Mouse (Mus musculus): ENCODE data around the gene Acot2. TPM values are rescaled to one million over a fixed set of nuclear protein-coding genes. Genes with fewer than 3 reads are reported as not detected.
"Not testable (repeated sequence)": the region's sequence is repeated elsewhere in the genome, so short reads cannot be mapped to it uniquely, and the experiment has no call there.

The Acot2 gene
- 14.7 and 17.0 TPM in 2 replicates for polyA plus RNA-seq (2015; fragmentation: Nextera tagmentation; extraction: Ambion mirVana)

DNA sequence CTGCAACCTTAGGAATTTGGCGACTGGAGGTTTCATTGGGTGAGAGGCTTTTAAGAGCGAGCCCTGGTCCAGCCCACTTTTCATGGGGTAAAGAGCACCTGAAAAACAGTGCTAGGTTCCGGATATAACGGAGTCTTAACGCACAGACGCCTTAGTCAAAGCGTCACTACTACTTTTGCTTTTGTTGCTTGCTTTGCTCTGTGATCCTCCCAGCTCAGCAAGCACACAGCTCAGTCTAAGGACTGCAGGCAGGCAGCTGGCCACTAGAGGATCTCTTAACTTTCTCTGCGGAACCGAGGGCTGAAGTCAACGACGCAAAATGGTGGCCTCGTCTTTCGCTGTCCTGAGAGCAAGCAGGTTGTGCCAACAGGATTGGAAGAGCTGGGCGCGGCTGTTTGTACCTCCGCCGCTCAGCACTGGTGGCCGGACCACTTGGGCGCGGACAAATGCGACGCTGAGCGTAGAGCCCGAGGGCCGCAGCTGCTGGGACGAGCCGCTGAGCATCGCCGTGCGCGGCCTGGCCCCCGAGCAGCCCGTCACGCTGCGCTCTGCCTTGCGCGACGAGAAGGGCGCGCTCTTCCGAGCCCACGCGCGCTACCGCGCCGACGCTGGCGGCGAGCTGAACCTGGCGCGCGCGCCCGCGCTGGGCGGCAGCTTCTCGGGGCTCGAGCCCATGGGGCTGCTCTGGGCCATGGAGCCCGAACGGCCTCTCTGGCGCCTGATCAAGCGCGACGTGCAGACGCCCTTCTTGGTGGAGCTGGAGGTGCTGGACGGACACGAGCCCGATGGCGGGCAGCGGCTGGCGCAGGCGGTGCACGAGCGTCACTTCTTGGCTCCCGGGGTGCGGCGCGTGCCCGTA, at the start of gene Acot2:
Acot2 (plus strand) TSS at position 279 of the 859 bp plus-strand sequence.
- Histone ChIP-seq H3K9ac (peak within 1 kb of the TSS; percentile 83), H3K4me3 (peak within 1 kb of the TSS; percentile 60), H3K27ac (peak within 1 kb of the TSS; percentile 94), H3K27me3 (no peaks in the 10 kb centered on the region), H3K4me1 (replicated peaks) (peaks cover 8% of the 10 kb centered on the region), H3K9me3 (no peaks in the 10 kb centered on the region), H3K4me2 (peak within 1 kb of the TSS; percentile 60), H3K36me3 (no peaks in the 10 kb centered on the region)
- 1% methylated on average over 80 of the region's 80 CpGs for WGBS
- ATAC-seq (ENCODE audit: low FRiP score), result peak; percentile 94

DNA sequence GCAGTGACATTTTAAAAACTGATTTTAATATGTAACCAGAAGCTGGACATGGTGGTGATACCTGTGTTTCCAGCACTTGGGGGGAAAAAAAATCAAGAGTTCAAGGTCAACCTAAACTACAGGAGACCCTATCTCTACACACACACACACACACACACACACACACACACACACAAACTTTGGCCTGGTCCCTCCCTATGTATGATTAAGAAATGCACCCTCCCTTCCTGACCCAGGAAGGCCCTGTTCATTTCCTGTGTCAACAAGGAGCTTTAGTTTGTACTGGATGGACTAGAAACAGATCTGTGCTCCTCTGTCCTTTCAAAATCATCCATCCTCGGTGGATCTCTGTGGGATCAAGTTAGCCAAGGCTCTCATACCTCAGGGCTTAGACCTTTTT, 49.1 kb upstream of the Acot2 start:
- ATAC-seq (ENCODE audit: low FRiP score); H3K4me1 ChIP-seq (replicated peaks); H3K4me3 ChIP-seq; H3K27me3 ChIP-seq; H3K27ac ChIP-seq; H3K9me3 ChIP-seq; H3K9ac ChIP-seq; H3K4me2 ChIP-seq; H3K36me3 ChIP-seq: not testable (repeated sequence)
- 48% methylated on average over 1 of the region's 1 CpGs for WGBS

DNA sequence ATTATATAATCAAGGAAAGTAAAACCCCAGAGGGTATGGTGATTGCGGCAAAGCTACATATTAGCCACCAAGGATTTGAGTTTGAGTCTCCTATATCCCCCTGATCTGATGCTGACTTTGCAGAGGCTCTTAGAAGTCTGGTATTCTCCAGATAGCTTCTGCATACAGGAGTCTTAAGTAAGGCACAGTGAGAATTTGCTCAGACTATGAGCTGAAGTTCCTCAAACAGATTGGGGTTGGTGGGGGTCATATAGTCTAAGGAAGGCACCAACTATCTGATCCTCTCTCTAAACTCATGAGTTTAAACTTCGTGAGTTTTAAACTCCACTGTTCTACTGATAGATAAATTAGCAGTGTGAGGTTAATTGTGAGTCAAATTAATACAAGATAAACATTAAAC, 48.3 kb upstream of the Acot2 start:
- ATAC-seq (ENCODE audit: low FRiP score), result no peak
- 74% methylated on average over 2 of the region's 2 CpGs for WGBS
- H3K9me3 ChIP-seq, result 0 out of 2 replicates have a peak, but pooled peaks cover 2% of the 10 kb centered on the region
- no peaks in the 10 kb centered on the region for H3K27me3 ChIP-seq
- no peak overlapping the region for H3K27ac ChIP-seq
- no peaks in the 10 kb centered on the region for H3K4me1 ChIP-seq (replicated peaks)
- no peak overlapping the region for H3K9ac ChIP-seq
- H3K4me2 ChIP-seq, result no peak overlapping the region
- H3K4me3 ChIP-seq, result no peak overlapping the region
- no peaks in the 10 kb centered on the region for H3K36me3 ChIP-seq

DNA sequence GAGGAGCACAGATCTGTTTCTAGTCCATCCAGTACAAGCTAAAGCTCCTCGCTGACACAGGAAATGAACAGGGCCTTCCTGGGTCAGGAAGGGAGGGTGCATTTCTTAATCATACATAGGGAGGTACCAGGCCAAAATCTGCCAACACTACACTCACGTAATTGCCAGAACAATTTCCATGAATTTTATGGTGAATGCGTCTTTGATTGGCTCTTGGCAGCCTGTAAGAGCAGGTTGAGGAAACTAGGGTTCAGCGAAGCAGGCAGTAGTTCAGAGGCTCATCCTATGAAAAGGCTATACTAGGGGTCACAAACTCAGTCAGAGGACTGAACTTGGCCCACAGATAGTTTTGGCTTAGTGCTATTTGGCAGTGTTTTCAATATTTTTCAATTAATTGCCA, 47.6 kb upstream of the Acot2 start:
- ATAC-seq (ENCODE audit: low FRiP score), result no peak
- Histone ChIP-seq H3K4me2 (no peak overlapping the region), H3K4me1 (replicated peaks) (no peaks in the 10 kb centered on the region), H3K9ac (no peak overlapping the region), H3K9me3 (no peaks in the 10 kb centered on the region), H3K27me3 (no peaks in the 10 kb centered on the region), H3K4me3 (no peak overlapping the region), H3K36me3 (no peaks in the 10 kb centered on the region), H3K27ac (no peak overlapping the region)
- WGBS, result 65% methylated on average over 4 of the region's 4 CpGs

DNA sequence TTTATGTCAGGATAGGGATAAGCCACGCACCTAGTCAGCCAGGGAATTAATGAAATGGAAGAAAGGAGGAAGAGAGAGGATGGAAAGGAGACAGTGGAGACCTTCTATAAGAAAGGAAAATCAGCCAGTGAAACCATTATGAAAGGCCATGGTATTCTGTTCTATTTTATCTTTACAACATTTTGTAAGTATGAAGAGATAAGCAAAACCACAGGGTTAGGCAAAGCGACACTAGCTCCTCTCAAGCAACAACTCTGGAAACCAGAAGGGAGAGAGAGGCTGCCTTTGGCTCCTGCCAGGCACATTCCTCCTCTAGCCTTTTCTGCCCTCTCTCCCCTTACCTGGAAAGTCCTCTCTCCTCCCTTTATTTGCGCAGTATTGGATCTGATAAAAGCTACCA, 45.7 kb upstream of the Acot2 start:
- H3K9ac ChIP-seq, result no peak overlapping the region
- no peaks in the 10 kb centered on the region for H3K9me3 ChIP-seq
- no peak overlapping the region for H3K4me2 ChIP-seq
- ATAC-seq (ENCODE audit: low FRiP score), result no peak
- WGBS, result 83% methylated on average over 3 of the region's 3 CpGs
- no peak overlapping the region for H3K27ac ChIP-seq
- no peaks in the 10 kb centered on the region for H3K4me1 ChIP-seq (replicated peaks)
- H3K36me3 ChIP-seq, result no peaks in the 10 kb centered on the region
- H3K4me3 ChIP-seq, result no peak overlapping the region
- no peaks in the 10 kb centered on the region for H3K27me3 ChIP-seq

DNA sequence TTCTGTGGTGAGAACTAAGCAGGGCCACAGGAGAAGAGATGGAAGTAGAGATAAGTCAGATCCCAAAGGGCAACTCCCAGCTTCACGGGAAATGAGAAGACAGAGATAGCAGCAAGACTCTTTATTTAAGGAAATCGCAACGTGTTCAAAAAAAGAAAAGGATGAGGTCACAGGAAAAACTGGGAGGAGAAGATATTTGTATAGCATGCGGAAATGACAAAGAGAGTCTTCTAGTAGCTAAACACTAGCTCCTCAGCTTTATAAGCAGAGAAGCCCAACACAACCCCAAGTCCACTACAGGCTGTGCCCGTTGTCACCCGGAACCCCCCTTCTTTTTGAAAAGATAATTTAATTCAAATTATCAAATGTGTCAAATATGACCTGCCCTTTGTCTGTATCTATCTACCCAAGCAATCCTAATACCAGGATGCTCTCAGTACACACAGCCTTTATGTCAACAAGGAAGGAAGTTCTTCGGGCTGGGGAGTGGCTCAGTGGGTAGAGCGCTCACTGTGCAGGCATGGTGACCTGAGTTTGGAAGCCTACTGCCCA, 40.3 kb upstream of the Acot2 start:
- WGBS, result 87% methylated on average over 8 of the region's 8 CpGs
- no peak overlapping the region for H3K4me2 ChIP-seq
- ATAC-seq (ENCODE audit: low FRiP score), result no peak
- H3K9me3 ChIP-seq, result no peaks in the 10 kb centered on the region
- no peaks in the 10 kb centered on the region for H3K27me3 ChIP-seq
- no peak overlapping the region for H3K9ac ChIP-seq
- peaks cover 18% of the 10 kb centered on the region for H3K4me1 ChIP-seq (replicated peaks)
- H3K4me3 ChIP-seq, result no peak overlapping the region
- H3K27ac ChIP-seq, result no peak overlapping the region
- H3K36me3 ChIP-seq, result no peaks in the 10 kb centered on the region

DNA sequence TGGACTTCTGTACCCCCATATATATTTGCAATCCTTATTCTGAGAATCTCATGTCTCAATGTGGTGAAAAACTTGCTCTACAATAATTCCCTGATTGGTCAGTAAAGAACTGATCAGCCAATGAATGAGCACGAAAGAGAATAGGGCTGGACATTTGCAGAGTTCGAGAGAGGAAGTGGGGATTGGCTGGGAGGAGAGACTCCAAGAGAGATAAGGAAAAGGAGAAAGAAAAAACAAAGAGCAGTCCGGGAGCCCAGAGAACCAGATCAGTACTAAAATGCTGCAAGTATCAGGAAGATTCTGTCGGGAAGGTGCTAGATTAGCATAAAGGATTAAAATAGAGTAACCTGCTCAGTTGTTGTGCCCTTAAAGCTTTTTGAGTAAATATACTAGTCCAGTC, 38.6 kb upstream of the Acot2 start:
- Histone ChIP-seq H3K27ac (no peak overlapping the region), H3K27me3 (no peaks in the 10 kb centered on the region), H3K36me3 (peaks cover 10% of the 10 kb centered on the region), H3K9ac (no peak overlapping the region), H3K4me1 (replicated peaks) (peaks cover 34% of the 10 kb centered on the region), H3K4me2 (no peak overlapping the region), H3K4me3 (no peak overlapping the region), H3K9me3 (no peaks in the 10 kb centered on the region)
- WGBS, result 77% methylated on average over 4 of the region's 4 CpGs
- ATAC-seq (ENCODE audit: low FRiP score), result no peak

DNA sequence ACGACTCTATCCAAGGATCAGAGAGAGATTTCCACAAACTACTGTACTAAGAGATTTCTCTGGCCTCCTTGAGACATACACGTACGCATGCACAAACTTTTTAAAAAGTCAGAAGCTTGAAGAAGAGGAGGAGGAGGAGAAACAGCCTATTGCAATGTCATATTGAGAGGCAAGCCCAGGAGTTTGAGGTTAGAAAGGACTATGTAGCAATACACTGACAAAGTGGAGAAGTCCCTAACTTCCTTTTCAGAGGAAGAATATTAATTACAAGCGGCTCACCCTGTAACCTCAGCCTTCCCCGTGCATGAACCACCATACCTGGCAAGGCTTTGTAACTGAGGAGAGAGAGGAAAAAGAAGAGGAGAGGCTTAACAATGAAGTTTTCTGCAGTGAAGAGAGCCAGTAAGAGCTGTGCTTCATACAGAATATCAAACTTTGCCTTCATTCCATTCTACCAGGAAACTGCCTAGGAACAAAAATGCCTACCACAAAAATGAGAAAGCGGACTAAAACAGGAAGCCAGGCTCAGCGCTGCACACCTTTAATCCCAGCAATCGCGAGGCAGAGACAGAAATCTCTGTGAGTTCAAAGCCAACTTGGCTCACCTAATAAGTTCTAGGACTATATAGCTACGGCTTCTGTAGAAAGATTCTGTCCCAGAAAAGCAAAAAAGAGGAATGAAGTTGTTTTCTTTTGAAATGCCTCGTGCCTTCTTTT, 37.7 kb upstream of the Acot2 start:
- no peaks in the 10 kb centered on the region for H3K27me3 ChIP-seq
- peak overlapping the region; percentile 89 for H3K4me3 ChIP-seq
- no peaks in the 10 kb centered on the region for H3K9me3 ChIP-seq
- H3K27ac ChIP-seq, result no peak overlapping the region
- peaks cover 36% of the 10 kb centered on the region for H3K4me1 ChIP-seq (replicated peaks)
- H3K9ac ChIP-seq, result peak overlapping the region; percentile 89
- WGBS, result 31% methylated on average over 11 of the region's 11 CpGs
- H3K4me2 ChIP-seq, result peak overlapping the region; percentile 85
- no peak for ATAC-seq (ENCODE audit: low FRiP score)
- H3K36me3 ChIP-seq, result peaks cover 10% of the 10 kb centered on the region

DNA sequence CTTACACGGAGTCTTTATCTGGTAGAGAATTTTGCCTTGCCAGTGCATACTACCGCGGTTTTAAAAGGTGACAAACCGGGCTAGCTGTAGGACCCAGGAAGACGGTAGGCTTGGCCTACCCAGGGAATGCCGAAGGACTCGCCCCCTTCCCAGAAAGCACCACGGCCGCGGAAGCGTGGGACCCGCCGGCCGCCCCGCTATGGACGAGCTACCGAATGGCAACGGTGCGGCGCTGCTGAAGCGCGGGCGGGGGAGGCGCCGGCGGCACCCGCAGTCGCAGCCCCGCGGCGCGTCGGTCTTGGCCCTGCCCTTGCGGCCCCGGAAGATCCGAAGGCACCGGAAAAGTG, 37.2 kb upstream of the Acot2 start, which contains the start of gene Riox1:
Riox1 (plus strand) TSS at position 116 of the 347 bp plus-strand sequence.
- peak; percentile 92 for ATAC-seq (ENCODE audit: low FRiP score)
- H3K9me3 ChIP-seq, result no peaks in the 10 kb centered on the region
- peaks cover 14% of the 10 kb centered on the region for H3K36me3 ChIP-seq
- WGBS, result under 1% methylated on average over 37 of the region's 37 CpGs
- H3K27me3 ChIP-seq, result no peaks in the 10 kb centered on the region
- peaks cover 36% of the 10 kb centered on the region for H3K4me1 ChIP-seq (replicated peaks)
- H3K4me3 ChIP-seq, result peak within 1 kb of the TSS; percentile 89
- peak within 1 kb of the TSS; percentile 85 for H3K4me2 ChIP-seq
- H3K9ac ChIP-seq, result peak within 1 kb of the TSS; percentile 89
- H3K27ac ChIP-seq, result peak within 1 kb of the TSS; percentile 89

DNA sequence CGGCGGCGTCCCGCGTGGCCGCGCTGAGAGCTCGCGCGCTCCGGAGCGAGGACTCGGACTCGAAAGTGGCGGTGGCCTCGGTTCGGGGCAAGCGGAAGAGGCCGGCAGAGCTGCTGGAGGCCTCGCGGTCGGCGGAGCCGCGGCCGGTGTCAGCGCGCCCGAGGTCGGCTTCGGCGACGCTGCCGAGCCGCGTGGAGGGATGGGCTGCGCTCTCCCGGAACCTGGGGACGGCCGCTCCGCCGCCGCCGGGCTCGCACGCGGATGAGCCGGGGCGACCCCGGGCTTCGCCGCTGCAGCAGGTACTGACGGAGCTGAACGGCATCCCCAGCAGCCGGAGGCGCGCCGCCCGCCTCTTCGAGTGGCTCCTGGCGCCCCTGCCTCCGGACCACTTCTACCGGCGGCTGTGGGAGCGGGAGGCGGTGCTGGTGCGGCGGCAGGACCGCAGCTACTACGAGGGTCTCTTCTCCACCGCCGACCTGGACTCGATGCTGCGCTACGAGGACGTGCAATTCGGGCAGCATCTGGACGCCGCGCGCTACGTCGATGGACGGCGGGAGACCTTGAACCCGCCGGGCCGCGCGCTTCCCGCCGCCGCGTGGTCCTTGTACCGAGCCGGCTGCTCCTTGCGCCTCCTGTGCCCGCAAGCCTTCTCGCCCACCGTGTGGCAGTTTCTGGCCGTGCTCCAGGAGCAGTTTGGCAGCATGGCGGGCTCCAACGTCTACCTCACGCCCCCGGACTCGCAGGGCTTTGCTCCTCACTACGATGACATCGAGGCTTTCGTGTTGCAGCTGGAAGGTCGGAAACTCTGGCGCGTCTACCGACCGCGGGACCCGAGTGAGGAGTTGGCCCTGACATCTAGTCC, 36.6 kb upstream of the Acot2 start:
- peak overlapping the region; percentile 89 for H3K9ac ChIP-seq
- H3K4me3 ChIP-seq, result peak overlapping the region; percentile 89
- no peaks in the 10 kb centered on the region for H3K27me3 ChIP-seq
- H3K4me1 ChIP-seq (replicated peaks), result peaks cover 36% of the 10 kb centered on the region
- H3K27ac ChIP-seq, result peak overlapping the region; percentile 89
- under 1% methylated on average over 109 of the region's 116 CpGs for WGBS
- no peaks in the 10 kb centered on the region for H3K9me3 ChIP-seq
- H3K36me3 ChIP-seq, result peaks cover 19% of the 10 kb centered on the region
- peak overlapping the region; percentile 85 for H3K4me2 ChIP-seq
- ATAC-seq (ENCODE audit: low FRiP score), result peak; percentile 74

DNA sequence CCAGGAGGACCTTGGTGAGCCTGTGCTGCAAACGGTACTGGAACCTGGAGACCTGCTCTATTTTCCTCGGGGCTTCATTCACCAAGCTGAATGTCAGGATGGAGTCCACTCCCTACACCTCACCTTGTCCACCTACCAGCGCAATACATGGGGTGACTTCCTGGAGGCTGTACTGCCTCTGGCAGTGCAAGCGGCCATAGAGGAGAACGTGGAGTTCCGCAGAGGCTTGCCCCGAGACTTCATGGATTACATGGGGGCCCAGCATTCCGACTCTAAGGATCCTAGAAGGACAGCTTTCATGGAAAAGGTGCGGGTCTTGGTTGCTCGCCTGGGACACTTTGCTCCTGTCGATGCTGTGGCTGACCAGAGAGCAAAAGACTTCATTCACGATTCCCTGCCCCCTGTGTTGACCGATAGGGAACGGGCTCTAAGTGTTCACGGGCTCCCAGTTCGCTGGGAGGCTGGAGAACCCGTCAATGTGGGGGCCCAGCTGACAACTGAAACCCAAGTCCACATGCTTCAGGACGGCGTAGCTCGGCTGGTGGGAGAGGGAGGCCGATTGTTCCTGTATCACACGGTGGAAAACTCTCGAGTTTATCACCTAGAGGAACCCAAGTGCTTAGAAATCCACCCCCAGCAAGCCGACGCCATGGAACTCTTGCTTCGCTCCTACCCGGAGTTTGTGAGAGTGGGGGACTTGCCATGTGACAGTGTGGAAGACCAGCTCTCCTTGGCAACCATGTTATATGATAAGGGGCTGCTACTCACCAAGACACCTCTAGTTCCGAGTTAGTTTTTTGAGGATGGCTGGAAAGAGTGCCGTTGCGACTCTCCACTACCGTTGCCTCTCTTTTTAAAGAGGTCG, 35.7 kb upstream of the Acot2 start:
- no peak for ATAC-seq (ENCODE audit: low FRiP score)
- H3K4me3 ChIP-seq, result peak overlapping the region; percentile 89
- WGBS, result 67% methylated on average over 32 of the region's 32 CpGs
- no peak overlapping the region for H3K27ac ChIP-seq
- H3K27me3 ChIP-seq, result no peaks in the 10 kb centered on the region
- peak overlapping the region; percentile 89 for H3K9ac ChIP-seq
- peak overlapping the region; percentile 85 for H3K4me2 ChIP-seq
- no peaks in the 10 kb centered on the region for H3K9me3 ChIP-seq
- peaks cover 36% of the 10 kb centered on the region for H3K4me1 ChIP-seq (replicated peaks)
- peaks cover 24% of the 10 kb centered on the region for H3K36me3 ChIP-seq

Measured in hindbrain, embryonic 13.5 days (tissue).